Mouse (Mus musculus): Measurements from ENCODE around the gene Ctbp1.

GRCm38 (mm10) chr5:33293796-33294430 is 19.1 kb upstream of the Ctbp1 start:
- TF ChIP-seq GATA1 (IDR thresholded peaks at IDR 0.05; ENCODE audit: borderline replicate concordance, low read length) (no peak), FLI1 (IDR thresholded peaks at IDR 0.05; ENCODE audit: low read length) (no peak)

Measured in megakaryocyte, embryonic 14.5 days (primary cell).